Mouse (Mus musculus) CH12.LX (cell line): ENCODE measurements at regions not wholly inside any gene's neighbourhood (a gene's known extent, or its start where the extent isn't known, plus 50 kb on each side); places are given as distances from the start of the nearest gene placed in this dataset.

Experiments used
- DNase-seq: peaks from one replicate; pipeline ENCODE4 v3.0.0-alpha.2; 2013; ENCODE audit errors: extremely low read depth
- H3K27ac ChIP-seq: 2 replicates; pipeline ENCODE4 v1.5.1; 2012; ENCODE audit warnings: low read depth, mild to moderate bottlenecking, control low read depth, moderate library complexity; ENCODE audit not compliant: insufficient read depth
- H3K27me3 ChIP-seq: replicated peaks from 2 replicates; pipeline ENCODE3; 2012; ENCODE audit warnings: inconsistent platforms
- H3K36me3 ChIP-seq, 2 experiments: replicated peaks in 1 of 2; 2 replicates each; pipeline versions ENCODE3 to v1.6.1; 2012; ENCODE audit warnings: inconsistent platforms in 1 of 2, low read length in 1 of 2, mild to moderate bottlenecking in 1 of 2, mixed read lengths in 1 of 2, moderate library complexity in 1 of 2; ENCODE audit not compliant: control insufficient read depth in 1 of 2, insufficient read depth in 1 of 2
- H3K4me1 ChIP-seq, 2 experiments: 2 replicates each; pipeline ENCODE4 v1.6.1; 2012; ENCODE audit warnings: inconsistent platforms in 1 of 2, moderate library complexity in 1 of 2; ENCODE audit not compliant: insufficient read depth in 2 of 2, control insufficient read depth in 1 of 2
- H3K4me2 ChIP-seq: 2 replicates; pipeline ENCODE4 v1.6.1; 2012; ENCODE audit warnings: low read depth, mild to moderate bottlenecking, control low read depth; ENCODE audit not compliant: poor library complexity, insufficient read depth, severe bottlenecking
- H3K4me3 ChIP-seq, 3 experiments: fragments of 150-350 bp in 1 of 3; sonication (generic) in 1 of 3; replicated peaks in 1 of 3; 2 replicates each; pipeline versions ENCODE3 to v1.5.1; 2011 to 2012; ENCODE audit warnings: low read depth in 2 of 3, low read length in 2 of 3, mild to moderate bottlenecking in 2 of 3, moderate library complexity in 2 of 3, control low read depth in 1 of 3, improper control_type of control experiment in 1 of 3, inconsistent platforms in 1 of 3, mixed read lengths in 1 of 3; ENCODE audit not compliant: poor library complexity in 1 of 3
- H3K79me2 ChIP-seq: replicated peaks from 2 replicates; pipeline ENCODE4 v1.6.1; 2012; ENCODE audit warnings: mild to moderate bottlenecking, moderate library complexity; ENCODE audit not compliant: control insufficient read depth, poor library complexity, insufficient read depth, severe bottlenecking; ENCODE audit errors: extremely low read depth
- H3K9ac ChIP-seq: 2 replicates; pipeline ENCODE4 v1.6.1; 2012; ENCODE audit warnings: low read depth, mild to moderate bottlenecking, control low read depth, moderate library complexity; ENCODE audit not compliant: insufficient read depth
- H3K9me3 ChIP-seq: replicated peaks from 2 replicates; pipeline ENCODE3; 2012; ENCODE audit warnings: low read length, inconsistent platforms, mixed read lengths
- BHLHE40 ChIP-seq: IDR thresholded peaks from 2 replicates; pipeline ENCODE4 v1.6.1; 2011; ENCODE audit warnings: mild to moderate bottlenecking, low read depth, low read length, improper control_type of control experiment
- CHD1 ChIP-seq: IDR thresholded peaks from 2 replicates; pipeline ENCODE4 v1.6.1; 2012; ENCODE audit warnings: low read depth, low read length, improper control_type of control experiment, inconsistent platforms
- CHD2 ChIP-seq: IDR thresholded peaks from 2 replicates; pipeline ENCODE4 v1.6.1; 2011; ENCODE audit warnings: low read length, improper control_type of control experiment
- CTCF ChIP-seq, 2 experiments: IDR thresholded peaks in 1 of 2; conservative IDR thresholded peaks in 1 of 2; 2 replicates each; pipeline ENCODE4 v1.5.1; 2011 to 2012; ENCODE audit warnings: low read depth in 2 of 2, low read length in 2 of 2, improper control_type of control experiment in 1 of 2, inconsistent platforms in 1 of 2, mild to moderate bottlenecking in 1 of 2, moderate library complexity in 1 of 2
- E2F4 ChIP-seq: IDR thresholded peaks from 2 replicates; pipeline ENCODE4 v1.6.1; 2011; ENCODE audit warnings: low read depth, low read length, improper control_type of control experiment; ENCODE audit not compliant: insufficient replicate concordance
- ETS1 ChIP-seq: conservative IDR thresholded peaks from 2 replicates; pipeline ENCODE4 v1.6.1; 2012; ENCODE audit warnings: low read depth, mild to moderate bottlenecking, inconsistent platforms, low read length, improper control_type of control experiment, moderate library complexity
- GABPA ChIP-seq: IDR thresholded peaks from 2 replicates; pipeline ENCODE4 v1.6.1; 2012; ENCODE audit warnings: low read depth, low read length, improper control_type of control experiment, inconsistent platforms; ENCODE audit not compliant: insufficient replicate concordance
- JUN ChIP-seq: IDR thresholded peaks from 2 replicates; pipeline ENCODE4 v1.6.1; 2011; ENCODE audit warnings: low read depth, mild to moderate bottlenecking, low read length, improper control_type of control experiment, moderate library complexity; ENCODE audit not compliant: insufficient read depth
- JUND ChIP-seq: conservative IDR thresholded peaks from 2 replicates; pipeline ENCODE4 v1.6.1; 2011; ENCODE audit warnings: low read depth, low read length, improper control_type of control experiment
- MYC ChIP-seq: IDR thresholded peaks from 2 replicates; pipeline ENCODE4 v1.6.1; 2011; ENCODE audit warnings: low read depth, mild to moderate bottlenecking, improper control_type of control experiment, low read length
- POLR2A ChIP-seq: IDR thresholded peaks from 2 replicates; pipeline ENCODE4 v1.6.1; 2011; ENCODE audit warnings: low read depth, mild to moderate bottlenecking, improper control_type of control experiment, low read length
- RAD21 ChIP-seq: IDR thresholded peaks from 2 replicates; pipeline ENCODE4 v1.6.1; 2011; ENCODE audit warnings: low read depth, mild to moderate bottlenecking, low read length, improper control_type of control experiment, moderate library complexity
- USF1 ChIP-seq: IDR thresholded peaks from 2 replicates; pipeline ENCODE4 v1.6.1; 2014; ENCODE audit warnings: low read depth, mild to moderate bottlenecking, inconsistent platforms, low read length, improper control_type of control experiment
- ZMIZ1 ChIP-seq: IDR thresholded peaks from 2 replicates; pipeline ENCODE4 v1.6.1; 2012; ENCODE audit warnings: low read depth, mild to moderate bottlenecking, inconsistent platforms, low read length, improper control_type of control experiment
- ZNF384 ChIP-seq: IDR thresholded peaks from 2 replicates; pipeline ENCODE4 v1.6.1; 2012; ENCODE audit warnings: low read depth, low read length, improper control_type of control experiment, inconsistent platforms
- dilution Hi-C: fragments of 300-500 bp; cut with MboI; formaldehyde crosslinking; loops from 2 replicates; pipeline ENCODE4 v1.14.3; 2020; ENCODE audit warnings: low sequenced_read_pairs; ENCODE audit not compliant: extremely low pct_unique_long_range_greater_than_20kb, extremely low pct_ligation_motif_present
- in situ Hi-C: fragments of 300-500 bp; cut with MboI; formaldehyde crosslinking; loops from 3 replicates; pipeline ENCODE4 v1.14.3; 2019; ENCODE audit warnings: low sequenced_read_pairs, low pct_ligation_motif_present, low pct_unique_long_range_greater_than_20kb, mixed read lengths

DNA sequence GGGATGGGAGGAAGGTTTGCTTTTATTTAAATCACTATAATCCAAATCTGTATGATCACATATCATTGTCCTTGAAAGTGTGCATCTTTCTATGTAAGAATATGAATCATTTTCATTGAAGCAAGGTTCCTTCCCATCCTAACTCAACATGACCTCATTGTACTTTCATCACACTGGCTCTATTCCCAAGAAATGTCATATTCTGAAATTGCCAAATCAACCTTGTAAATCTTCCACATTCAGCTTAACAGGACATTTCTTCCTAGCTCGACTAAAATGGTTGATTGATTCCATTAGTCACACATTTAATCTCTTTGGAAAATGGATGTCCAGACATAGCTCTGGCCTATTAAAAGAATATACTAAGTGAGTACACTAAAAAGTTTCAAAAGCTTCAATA, 1200.6 kb upstream of the Foxg1 start:
- no peak for DNase-seq
- in situ Hi-C loops (no loop called here), dilution Hi-C loops (no loop called here)

GRCm38 (mm10) chr12:48173926-48174601, 1208.4 kb upstream of the Foxg1 start:
- dilution Hi-C loops, result no loop called here
- H3K9me3 ChIP-seq, result no peaks in the 10 kb centered on the region
- no peak for DNase-seq
- H3K4me1 ChIP-seq, result no peaks in the 10 kb centered on the region
- no peak overlapping the region for H3K27ac ChIP-seq
- no peaks in the 10 kb centered on the region for H3K79me2 ChIP-seq
- H3K36me3 ChIP-seq, result no peaks in the 10 kb centered on the region
- H3K27me3 ChIP-seq, result no peaks in the 10 kb centered on the region
- TF ChIP-seq E2F4 (no peak), ETS1 (no peak), ZNF384 (no peak)
- no peak overlapping the region for H3K9ac ChIP-seq
- H3K4me3 ChIP-seq, result no peak overlapping the region
- in situ Hi-C loops, result no loop called here
- H3K4me2 ChIP-seq, result no peak overlapping the region

More for the DNA sequence above, 1200.6 kb upstream of the Foxg1 start:
- H3K9me3 ChIP-seq, result no peaks in the 10 kb centered on the region
- no peaks in the 10 kb centered on the region for H3K79me2 ChIP-seq
- H3K9ac ChIP-seq, result no peak overlapping the region
- H3K4me1 ChIP-seq, result no peaks in the 10 kb centered on the region
- TF ChIP-seq ETS1, result no peak
- TF ChIP-seq USF1, result no peak
- TF ChIP-seq GABPA, result no peak
- TF ChIP-seq POLR2A, result no peak
- no peak for TF ChIP-seq JUN
- no peak for TF ChIP-seq CHD1
- no peak for TF ChIP-seq BHLHE40
- TF ChIP-seq CHD2, result no peak
- TF ChIP-seq JUND, result no peak
- no peak for TF ChIP-seq ZMIZ1
- TF ChIP-seq ZNF384, result no peak
- H3K27ac ChIP-seq, result no peak overlapping the region
- H3K4me2 ChIP-seq, result no peak overlapping the region
- no peaks in the 10 kb centered on the region for H3K36me3 ChIP-seq
- no peak overlapping the region for H3K4me3 ChIP-seq
- no peaks in the 10 kb centered on the region for H3K27me3 ChIP-seq

DNA sequence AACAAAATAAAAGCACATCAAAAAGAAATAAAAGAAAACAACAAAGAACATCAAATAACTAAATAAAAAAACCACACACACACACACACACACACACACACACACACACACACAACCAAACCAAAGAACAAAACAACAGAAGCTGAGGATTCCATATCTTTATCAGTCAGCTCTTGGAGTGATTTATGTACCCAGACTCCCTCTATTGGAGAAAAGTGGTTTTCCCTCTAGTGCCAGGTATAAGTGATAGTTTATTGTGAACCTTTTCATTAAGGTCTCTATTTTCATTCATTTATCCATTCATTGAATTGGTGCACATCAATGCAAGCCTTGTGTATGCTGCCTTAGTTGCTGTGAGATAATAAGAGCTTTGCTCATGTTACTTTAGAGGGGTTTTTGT, 1236.3 kb upstream of the Foxg1 start:
- H3K4me3 ChIP-seq, result no peak overlapping the region
- no peaks in the 10 kb centered on the region for H3K27me3 ChIP-seq
- no peaks in the 10 kb centered on the region for H3K79me2 ChIP-seq
- no peaks in the 10 kb centered on the region for H3K9me3 ChIP-seq
- H3K36me3 ChIP-seq, result no peaks in the 10 kb centered on the region
- H3K9ac ChIP-seq, result no peak overlapping the region
- no peak overlapping the region for H3K4me2 ChIP-seq
- TF ChIP-seq CTCF (conservative IDR thresholded peaks at IDR 0.05 in 1 of 2, IDR thresholded peaks at IDR 0.05 in 1 of 2; ENCODE audit: low read depth in 2 of 2, low read length in 2 of 2) (peak in 1 of 2 experiments; percentile 41; a peak in 2 of 4 replicates), MYC (no peak), RAD21 (peak; percentile 49)
- TF ChIP-seq, all 38 proteins: peak for 2
- H3K4me1 ChIP-seq, result no peaks in the 10 kb centered on the region
- H3K27ac ChIP-seq, result no peak overlapping the region
- DNase-seq, result peak; percentile 9
- in situ Hi-C loops, result no loop called here
- dilution Hi-C loops, result no loop called here
